Mouse (Mus musculus) midbrain, embryonic 11.5 days (tissue): ENCODE results near the gene Acot7. TPM values are rescaled to one million over a fixed set of nuclear protein-coding genes. Genes with fewer than 3 reads are reported as not detected.

ENCODE experiments used
- ATAC-seq: fragments of 200-750 bp; cut with Nextera tagmentation; 2 replicates; pipeline ENCODE4 v1.8.0; 2017; ENCODE audit warnings: moderate TSS enrichment, moderate library complexity; ENCODE audit not compliant: low FRiP score
- DNase-seq: peaks from one replicate; pipeline ENCODE4 v3.0.0; 2015; ENCODE audit warnings: low spot score; ENCODE audit errors: missing footprints
- H3K27ac ChIP-seq: fragments of 300-500 bp; sonication (generic); 2 replicates; pipeline ENCODE4 v1.5.1; 2014; ENCODE audit warnings: low read depth, low read length
- H3K27me3 ChIP-seq: fragments of 300-500 bp; sonication (generic); 2 replicates; pipeline ENCODE4 v1.6.1; 2014; ENCODE audit warnings: mild to moderate bottlenecking, low read length, moderate library complexity, mixed read lengths; ENCODE audit not compliant: control insufficient read depth, insufficient read depth
- H3K36me3 ChIP-seq: fragments of 300-500 bp; sonication (generic); 2 replicates; pipeline ENCODE4 v1.6.1; 2014; ENCODE audit warnings: mild to moderate bottlenecking, low read length, moderate library complexity, mixed read lengths; ENCODE audit not compliant: control insufficient read depth, insufficient read depth
- H3K4me1 ChIP-seq: fragments of 300-500 bp; sonication (generic); 2 replicates; pipeline ENCODE4 v1.6.1; 2014; ENCODE audit warnings: low read length; ENCODE audit not compliant: control insufficient read depth, insufficient read depth
- H3K4me2 ChIP-seq: fragments of 300-500 bp; sonication (generic); 2 replicates; pipeline ENCODE4 v1.6.1; 2014; ENCODE audit warnings: mild to moderate bottlenecking, moderate library complexity
- H3K4me3 ChIP-seq: fragments of 300-500 bp; sonication (generic); 2 replicates; pipeline ENCODE4 v1.5.1; 2014; ENCODE audit warnings: low read depth, low read length
- H3K9ac ChIP-seq: fragments of 300-500 bp; sonication (generic); 2 replicates; pipeline ENCODE4 v1.6.1; 2014; ENCODE audit warnings: low read length
- H3K9me3 ChIP-seq: fragments of 300-500 bp; sonication (generic); 2 replicates; pipeline ENCODE4 v1.6.1; 2016; ENCODE audit warnings: low read length; ENCODE audit not compliant: control insufficient read depth
- WGBS: fragments of 180-500 bp; shearing (Covaris S2); extraction: QIAGEN DNeasy Blood & Tissue Kit; methylation state at CpG from one replicate; pipeline ENCODE4 v1.1.7; 2014; 5-methylcytosine and 5-hydroxymethylcytosine counted together
- polyA plus RNA-seq: library from polyadenylated mRNA; unstranded; fragments of >200 nt; fragmentation: Nextera tagmentation; extraction: Ambion mirVana; gene quantifications from 2 replicates; pipeline ENCODE4 v1.2.1, GENCODE M21; 2014

Gene Acot7
- polyA plus RNA-seq, 1 experiment from 2014 or later, result 93.5 TPM

GRCm38 (mm10) chr4:152135363-152135762 is 42.6 kb upstream of the Acot7 start:
- Histone ChIP-seq H3K4me2 (no peak overlapping the region), H3K36me3 (no peaks in the 10 kb centered on the region), H3K27ac (no peak overlapping the region), H3K27me3 (peaks cover 53% of the 10 kb centered on the region), H3K4me3 (no peak overlapping the region), H3K9me3 (no peaks in the 10 kb centered on the region), H3K9ac (no peak overlapping the region), H3K4me1 (peaks cover 12% of the 10 kb centered on the region)
- DNase-seq (no peak), ATAC-seq (no peak)
- WGBS, result 83% methylated on average over 12 of the region's 12 CpGs

GRCm38 (mm10) chr4:152136112-152136875 is 41.6 kb upstream of the Acot7 start:
- peak; percentile 80 for DNase-seq
- Histone ChIP-seq H3K27ac (no peak overlapping the region), H3K27me3 (peaks cover 44% of the 10 kb centered on the region), H3K36me3 (no peaks in the 10 kb centered on the region), H3K9me3 (no peaks in the 10 kb centered on the region), H3K4me2 (no peak overlapping the region), H3K4me1 (peaks cover 5% of the 10 kb centered on the region), H3K9ac (no peak overlapping the region), H3K4me3 (no peak overlapping the region)
- ATAC-seq, result no peak
- 33% methylated on average over 6 of the region's 6 CpGs for WGBS

GRCm38 (mm10) chr4:152136876-152137250 is 41.1 kb upstream of the Acot7 start:
- DNase-seq (peak; percentile 83), ATAC-seq (no peak)
- Histone ChIP-seq H3K4me1 (peaks cover 5% of the 10 kb centered on the region), H3K36me3 (no peaks in the 10 kb centered on the region), H3K27ac (no peak overlapping the region), H3K9ac (no peak overlapping the region), H3K4me3 (no peak overlapping the region), H3K4me2 (no peak overlapping the region), H3K9me3 (no peaks in the 10 kb centered on the region), H3K27me3 (peaks cover 41% of the 10 kb centered on the region)
- 85% methylated on average over 2 of the region's 2 CpGs for WGBS

- peaks cover 25% of the 10 kb centered on the region for H3K27me3 ChIP-seq
- H3K4me3 ChIP-seq, result peak overlapping the region; percentile 32
- H3K4me2 ChIP-seq, result peak overlapping the region; percentile 55
- no peak overlapping the region for H3K9ac ChIP-seq
- no peak overlapping the region for H3K27ac ChIP-seq
- peaks cover 5% of the 10 kb centered on the region; the same call in 1 of the 2 replicates for H3K4me1 ChIP-seq
- no peaks in the 10 kb centered on the region for H3K36me3 ChIP-seq
- WGBS, result 3% methylated on average over 51 of the region's 51 CpGs
- ATAC-seq (peak; percentile 82), DNase-seq (peak; percentile 99)
- no peaks in the 10 kb centered on the region for H3K9me3 ChIP-seq
Measured at GRCm38 (mm10) chr4:152138497-152139260, 39.3 kb upstream of the Acot7 start.

- H3K27ac ChIP-seq, result no peak overlapping the region
- 28% methylated on average over 6 of the region's 6 CpGs for WGBS
- H3K27me3 ChIP-seq, result peaks cover 16% of the 10 kb centered on the region
- H3K4me2 ChIP-seq, result no peak overlapping the region
- ATAC-seq, result no peak
- DNase-seq, result peak; percentile 94
- H3K9me3 ChIP-seq, result no peaks in the 10 kb centered on the region
- H3K36me3 ChIP-seq, result no peaks in the 10 kb centered on the region
- no peak overlapping the region for H3K4me3 ChIP-seq
- no peak overlapping the region for H3K9ac ChIP-seq
- H3K4me1 ChIP-seq, result peaks cover 5% of the 10 kb centered on the region; the same call in 1 of the 2 replicates
Measured at GRCm38 (mm10) chr4:152140441-152140840, 37.5 kb upstream of the Acot7 start.

GRCm38 (mm10) chr4:152141521-152142135 is 36.3 kb upstream of the Acot7 start:
- Histone ChIP-seq H3K9me3 (no peaks in the 10 kb centered on the region), H3K4me3 (no peak overlapping the region), H3K4me1 (peaks cover 5% of the 10 kb centered on the region; the same call in 1 of the 2 replicates), H3K27me3 (peaks cover 16% of the 10 kb centered on the region), H3K4me2 (no peak overlapping the region), H3K27ac (no peak overlapping the region), H3K36me3 (no peaks in the 10 kb centered on the region), H3K9ac (no peak overlapping the region)
- WGBS, result 72% methylated on average over 8 of the region's 8 CpGs
- DNase-seq (no peak), ATAC-seq (no peak)

GRCm38 (mm10) chr4:152143632-152144031 is 34.3 kb upstream of the Acot7 start:
- 40% methylated on average over 1 of the region's 1 CpGs for WGBS
- ATAC-seq (no peak), DNase-seq (no peak)
- Histone ChIP-seq H3K36me3 (no peaks in the 10 kb centered on the region), H3K27ac (no peak overlapping the region), H3K27me3 (peaks cover 13% of the 10 kb centered on the region), H3K4me3 (no peak overlapping the region), H3K4me1 (peaks cover 4% of the 10 kb centered on the region; the same call in 1 of the 2 replicates), H3K9ac (no peak overlapping the region), H3K4me2 (no peak overlapping the region), H3K9me3 (no peaks in the 10 kb centered on the region)

GRCm38 (mm10) chr4:152145473-152145872 is 32.5 kb upstream of the Acot7 start:
- Histone ChIP-seq H3K4me2 (no peak overlapping the region), H3K27me3 (peaks cover 19% of the 10 kb centered on the region), H3K27ac (no peak overlapping the region), H3K36me3 (no peaks in the 10 kb centered on the region), H3K4me3 (no peak overlapping the region), H3K9me3 (no peaks in the 10 kb centered on the region), H3K4me1 (no peaks in the 10 kb centered on the region), H3K9ac (no peak overlapping the region)
- 73% methylated on average over 10 of the region's 10 CpGs for WGBS
- DNase-seq (no peak), ATAC-seq (no peak)
